Mouse (Mus musculus) large intestine, adult 2 months (tissue): ENCODE measurements around the gene Cxcl17. TPM values are rescaled to one million over a fixed set of nuclear protein-coding genes. Genes with fewer than 3 reads are reported as not detected.

Experiments used
- DNase-seq: peaks from one replicate; pipeline ENCODE4 v3.0.0-alpha.2; 2012; ENCODE audit warnings: low read depth, low spot score
- WGBS: fragments of 180-500 bp; shearing (Covaris S2); methylation state at CpG from one replicate; pipeline ENCODE4 v1.1.7; 2018; 5-methylcytosine and 5-hydroxymethylcytosine counted together
- polyA plus RNA-seq: library from polyadenylated mRNA; depleted of rRNA; stranded (reverse); fragments of >200 nt; gene quantifications from 2 replicates; pipeline ENCODE4 v1.2.3, GENCODE M21; 2012

The Cxcl17 gene
- polyA plus RNA-seq, 1 experiment, result 0.20 TPM

DNA sequence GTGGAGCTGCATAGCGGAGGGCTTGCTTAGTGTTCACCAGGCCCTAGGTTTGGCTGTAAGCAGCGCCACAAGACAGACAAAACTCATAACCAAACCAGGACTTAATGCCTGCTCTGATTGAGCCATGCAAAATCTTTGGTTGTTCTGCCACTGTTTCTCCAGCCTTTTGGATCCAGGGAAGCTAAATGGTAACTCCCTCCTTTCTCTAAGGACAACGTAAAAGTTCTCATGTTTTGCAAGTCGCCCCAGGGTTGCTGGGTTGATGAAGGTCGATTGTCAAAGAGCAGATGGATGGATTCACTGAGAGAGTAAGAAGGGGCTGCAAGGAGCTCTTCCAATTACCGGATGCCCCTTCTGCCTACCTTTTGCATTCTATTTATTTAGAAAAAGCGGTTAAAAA, 17.9 kb downstream of the Cxcl17 start:
- 9% methylated on average over 7 of the region's 7 CpGs for WGBS
- no peak for DNase-seq

DNA sequence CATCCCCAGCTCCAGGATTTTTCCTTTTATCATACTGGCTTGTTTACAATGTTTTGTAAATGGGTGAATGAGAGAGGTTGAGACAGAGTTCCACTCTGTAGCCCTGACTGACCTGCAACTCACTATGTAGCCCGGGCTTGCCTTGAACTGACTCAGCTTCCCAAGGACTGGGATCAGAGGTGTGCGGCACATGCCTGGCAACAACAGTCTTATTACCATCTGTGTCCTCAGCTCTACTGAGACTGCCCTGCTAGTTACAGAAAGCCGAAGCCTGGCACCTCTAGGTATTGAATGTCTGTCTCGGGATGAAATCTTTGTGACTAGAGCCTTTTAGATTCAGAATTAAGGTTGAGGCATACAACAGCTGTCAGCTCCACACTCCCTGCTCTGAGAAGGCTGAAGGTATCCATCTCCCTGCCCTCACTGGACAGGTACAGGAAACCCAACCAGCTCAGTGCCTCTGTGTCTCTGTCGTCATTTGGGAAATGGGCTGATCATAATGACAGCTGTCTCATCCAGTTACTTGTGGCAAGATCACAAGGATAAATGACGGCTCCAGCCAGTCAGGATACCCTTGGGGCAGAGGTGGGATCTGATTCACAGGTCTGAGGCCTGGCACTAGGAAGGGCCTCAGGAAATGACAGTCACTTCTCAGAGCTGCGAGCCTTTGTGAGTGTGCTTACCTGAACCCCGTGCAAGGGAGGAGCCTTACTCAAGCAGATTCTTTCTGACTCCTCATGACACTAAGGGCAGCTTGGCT, 19.1 kb downstream of the Cxcl17 start:
- 71% methylated on average over 8 of the region's 8 CpGs for WGBS

DNA sequence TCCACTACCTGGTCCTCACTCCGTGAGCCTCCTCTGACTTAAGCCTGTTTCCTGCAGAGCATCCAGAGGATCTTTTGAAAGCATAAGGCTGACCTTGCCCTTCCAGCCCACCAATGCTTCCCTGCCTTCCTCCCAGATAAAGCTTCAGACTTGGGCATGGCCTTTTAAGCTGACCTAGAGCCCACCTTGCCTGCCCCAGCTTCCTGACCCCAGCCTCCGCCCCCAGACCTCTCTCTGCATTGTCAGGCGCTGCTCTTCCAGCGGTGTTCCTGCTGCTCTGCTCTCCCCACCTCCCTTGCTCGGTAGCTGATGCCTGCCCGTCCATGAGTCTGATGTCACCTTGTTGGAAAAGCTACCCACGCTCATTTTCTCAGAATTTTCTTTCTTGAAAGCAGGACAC, 19.8 kb downstream of the Cxcl17 start:
- 92% methylated on average over 7 of the region's 7 CpGs for WGBS
- no peak for DNase-seq

More for the DNA sequence above, 19.1 kb downstream of the Cxcl17 start:
- DNase-seq, result no peak

DNA sequence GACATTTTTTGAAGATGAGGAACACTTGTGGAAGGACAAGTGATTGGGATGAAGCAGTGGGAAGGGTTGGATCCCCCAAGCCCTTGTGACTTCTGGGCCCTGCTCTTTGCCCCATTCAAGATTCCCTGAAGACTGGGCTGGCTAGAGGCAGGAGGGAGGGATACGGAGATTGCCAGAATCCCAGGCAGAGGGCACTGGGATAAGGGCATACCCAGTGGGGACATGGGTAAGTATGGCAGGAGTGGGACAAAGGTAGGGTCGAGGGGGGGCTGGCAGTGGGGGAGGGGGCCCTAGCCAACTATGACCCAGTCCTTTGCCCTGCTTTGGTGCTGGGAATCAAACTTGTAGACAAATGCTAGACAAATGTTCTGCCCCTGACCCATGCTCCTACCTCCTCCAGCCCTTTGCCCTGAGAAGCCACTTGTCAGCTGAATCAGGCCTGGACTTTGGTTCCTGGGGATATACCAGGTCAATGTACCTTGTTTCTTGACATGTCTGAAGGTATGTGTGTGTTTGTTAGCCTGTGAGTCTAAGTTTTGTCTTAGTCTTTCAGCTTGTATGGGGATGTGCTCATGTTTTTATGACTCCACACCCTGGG, 20.7 kb downstream of the Cxcl17 start:
- DNase-seq, result no peak
- WGBS, result 75% methylated on average over 2 of the region's 2 CpGs

DNA sequence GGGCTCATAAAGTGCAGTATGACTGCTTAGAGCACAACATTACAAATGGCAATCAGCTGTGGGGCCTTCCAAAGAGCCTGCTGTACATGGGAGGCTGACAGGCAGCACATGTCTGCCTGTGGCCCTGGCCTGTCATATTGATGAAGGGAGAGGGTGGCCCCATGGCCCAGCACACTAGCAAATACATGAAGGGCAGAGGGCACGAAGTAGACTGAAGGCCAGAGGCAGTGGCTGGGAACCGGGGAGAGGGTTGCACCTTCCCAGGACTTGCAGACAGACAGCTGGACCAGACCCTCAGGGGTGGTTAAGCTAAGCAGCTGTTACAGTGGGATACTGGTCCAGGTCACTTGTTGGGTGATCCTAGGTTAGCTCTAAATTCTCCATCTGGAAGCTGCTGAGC, 21.7 kb downstream of the Cxcl17 start:
- DNase-seq, result no peak
- WGBS, result 70% methylated on average over 2 of the region's 2 CpGs

GRCm38 (mm10) chr7:25390054-25390770, 22.5 kb downstream of the Cxcl17 start:
- DNase-seq, result peak; percentile 52
- WGBS, result 37% methylated on average over 8 of the region's 8 CpGs

DNA sequence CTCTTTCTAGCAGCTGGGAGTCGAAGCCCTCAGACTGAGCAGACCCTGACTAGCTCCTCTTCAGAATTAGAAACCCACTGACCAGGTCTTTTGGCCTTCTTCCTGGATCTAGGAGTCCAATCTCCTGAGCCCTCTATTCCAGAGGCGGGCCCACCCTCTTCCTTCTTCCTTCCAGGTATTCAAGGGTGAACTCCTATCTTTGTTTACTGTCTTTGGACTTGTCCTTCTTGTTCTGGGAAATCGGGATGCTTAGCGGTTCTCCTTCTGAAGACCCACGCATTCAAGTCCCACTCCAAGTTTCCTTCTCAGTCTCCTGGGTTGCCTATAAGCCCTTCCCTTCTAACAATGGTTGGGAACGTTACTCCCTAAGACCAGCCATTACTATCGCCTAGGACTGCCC, 23.8 kb downstream of the Cxcl17 start:
- 79% methylated on average over 7 of the region's 7 CpGs for WGBS
- no peak for DNase-seq

GRCm38 (mm10) chr7:25387811-25388440, 24.8 kb downstream of the Cxcl17 start:
- DNase-seq, result no peak
- 89% methylated on average over 18 of the region's 18 CpGs for WGBS

DNA sequence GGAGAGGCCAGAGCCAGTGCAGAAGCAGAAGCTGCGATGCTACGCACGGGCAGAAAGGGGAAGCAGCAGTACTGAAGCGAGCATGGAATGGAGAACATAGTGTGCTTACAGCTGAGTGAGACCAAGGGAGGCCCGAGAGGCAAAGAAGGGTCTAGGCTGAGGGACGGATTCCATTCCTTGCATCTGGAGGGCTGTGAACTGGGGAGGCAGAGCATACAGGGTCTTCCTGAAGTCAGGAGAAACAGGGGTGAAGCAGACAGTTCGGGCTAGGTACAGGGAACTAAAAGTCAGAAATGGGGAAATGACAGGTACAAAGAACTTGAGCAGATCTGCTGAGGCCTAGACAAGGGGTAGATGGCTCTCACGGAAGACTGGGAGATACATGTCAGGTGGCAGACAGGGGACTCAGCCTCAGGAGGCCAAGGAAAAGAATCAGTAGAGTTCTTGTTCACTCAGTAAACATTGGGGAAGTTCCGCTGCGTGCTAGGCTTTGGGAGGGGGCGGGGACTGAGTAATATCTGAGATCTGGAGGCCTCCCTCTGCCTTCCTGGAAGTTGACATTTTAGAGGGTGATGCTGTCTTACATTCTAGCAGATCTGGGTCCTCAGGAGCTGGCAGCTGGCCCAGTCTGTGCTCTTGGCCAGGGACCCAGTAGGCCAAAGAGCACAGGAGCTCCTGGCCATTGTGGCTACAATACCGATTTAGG, 26.7 kb downstream of the Cxcl17 start:
- WGBS, result 45% methylated on average over 12 of the region's 12 CpGs

GRCm38 (mm10) chr7:25385259-25385658, 27.4 kb downstream of the Cxcl17 start:
- 94% methylated on average over 12 of the region's 12 CpGs for WGBS
- DNase-seq, result no peak

More for the DNA sequence above, 26.7 kb downstream of the Cxcl17 start:
- DNase-seq, result no peak

- no peak for DNase-seq
- WGBS, result 88% methylated on average over 9 of the region's 9 CpGs
Observed at GRCm38 (mm10) chr7:25384818-25385217, 27.9 kb downstream of the Cxcl17 start.

DNA sequence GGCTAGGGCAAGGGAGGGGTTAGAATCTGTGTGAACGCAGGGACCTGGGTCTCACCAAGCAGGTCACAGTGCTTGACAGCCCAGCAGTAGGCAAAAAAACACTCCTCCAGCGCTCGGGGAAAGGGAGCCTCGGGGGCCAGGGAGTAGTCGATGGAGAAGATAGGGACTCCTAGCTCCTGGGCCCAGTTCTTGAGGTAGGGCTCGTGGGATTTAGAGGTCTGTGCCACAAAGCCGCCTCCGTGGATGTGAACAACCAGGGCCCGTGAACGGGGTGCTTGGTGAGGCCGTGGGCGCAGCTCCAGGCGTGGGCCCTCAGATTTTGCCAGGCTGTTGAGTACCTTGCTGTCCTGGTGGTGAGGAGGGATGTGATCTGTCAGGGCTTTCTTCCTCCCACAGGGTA, 28.4 kb downstream of the Cxcl17 start:
- no peak for DNase-seq
- WGBS, result 95% methylated on average over 13 of the region's 13 CpGs

- WGBS, result 94% methylated on average over 4 of the region's 4 CpGs
Observed at GRCm38 (mm10) chr7:25383891-25384290, 28.8 kb downstream of the Cxcl17 start.

DNA sequence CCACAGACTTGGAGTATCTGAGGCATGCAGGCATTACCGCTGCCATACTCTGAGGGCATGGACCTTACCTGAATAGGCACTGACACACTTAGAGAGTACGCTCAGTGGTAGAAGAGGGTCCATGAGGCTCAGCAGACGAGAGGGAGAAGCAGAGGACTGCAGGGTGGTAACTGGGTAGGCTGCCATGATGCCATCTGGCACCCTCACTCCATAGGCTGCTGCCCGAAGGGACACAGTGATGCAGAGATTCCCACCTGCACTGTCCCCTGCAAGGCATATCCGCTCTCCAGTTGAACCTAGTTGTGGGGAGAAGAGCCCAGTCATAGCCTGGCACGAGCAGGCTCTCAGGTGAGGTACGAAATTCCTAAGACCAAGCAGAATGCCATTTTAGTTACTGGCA, 29.3 kb downstream of the Cxcl17 start:
- WGBS, result 96% methylated on average over 7 of the region's 7 CpGs
- DNase-seq, result no peak

More at GRCm38 (mm10) chr7:25383891-25384290, 28.8 kb downstream of the Cxcl17 start:
- DNase-seq, result no peak

GRCm38 (mm10) chr7:25382541-25382940, 30.1 kb downstream of the Cxcl17 start:
- DNase-seq, result no peak

- DNase-seq, result no peak
Observed at GRCm38 (mm10) chr7:25381284-25381680, 31.4 kb downstream of the Cxcl17 start.

DNA sequence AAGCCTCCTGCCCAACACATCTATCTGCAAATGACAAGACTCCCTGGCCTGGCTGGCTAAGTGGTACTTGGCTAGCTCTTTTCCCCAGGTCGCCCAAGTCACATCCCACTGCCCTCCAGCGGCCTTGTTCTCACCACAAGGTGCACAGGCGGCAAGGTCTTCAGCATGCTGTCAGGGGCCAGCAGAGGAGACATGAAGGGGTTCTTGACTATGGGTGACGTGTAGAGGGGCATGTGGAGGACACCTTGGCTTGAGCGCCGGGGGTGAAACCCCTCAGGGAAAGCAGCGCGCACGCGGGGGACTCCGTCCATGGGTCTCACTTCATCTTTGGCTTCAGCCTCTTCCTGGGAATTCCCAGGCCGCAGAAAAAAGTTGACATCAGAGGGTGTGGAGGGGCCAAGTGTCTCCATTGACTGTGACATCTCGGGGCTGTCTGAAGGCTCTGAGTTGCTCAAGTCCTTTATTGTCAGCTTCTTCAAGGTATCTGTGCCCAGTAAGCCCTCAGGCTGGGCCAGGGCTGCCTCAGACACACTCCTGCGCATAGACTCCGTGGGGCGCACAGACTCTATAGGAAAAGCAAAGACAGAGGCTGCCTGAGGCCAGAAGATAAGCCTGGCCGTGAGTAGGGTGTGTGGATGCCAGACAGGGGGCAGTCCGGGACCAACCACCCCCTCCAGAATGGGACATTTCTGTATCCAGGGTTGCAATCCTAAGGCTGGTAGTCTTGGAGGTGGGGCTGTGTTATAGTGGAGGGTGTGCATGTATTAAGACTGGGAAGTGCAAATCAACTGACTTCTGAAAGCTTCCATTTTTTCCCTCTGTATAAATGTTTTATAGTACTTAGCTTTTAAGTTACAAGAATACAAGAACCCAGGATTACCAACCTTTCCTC, 32.0 kb downstream of the Cxcl17 start:
- 81% methylated on average over 18 of the region's 18 CpGs for WGBS

More at GRCm38 (mm10) chr7:25381284-25381680, 31.4 kb downstream of the Cxcl17 start:
- 87% methylated on average over 3 of the region's 3 CpGs for WGBS

GRCm38 (mm10) chr7:25379551-25380351, 32.9 kb downstream of the Cxcl17 start:
- WGBS, result 22% methylated on average over 42 of the region's 42 CpGs
- DNase-seq, result no peak

More for the DNA sequence above, 32.0 kb downstream of the Cxcl17 start:
- DNase-seq, result no peak
